Mouse (Mus musculus) erythroblast, embryonic 14.5 days (primary cell): Measurements from ENCODE around the gene Shmt1.

Experiments used
- GATA1 ChIP-seq: IDR thresholded peaks from 2 replicates; pipeline ENCODE4 v1.6.1; 2012; ENCODE audit warnings: low read length, inconsistent platforms, mixed read lengths
- TAL1 ChIP-seq: IDR thresholded peaks from 3 replicates; pipeline ENCODE4 v1.6.1; 2012; ENCODE audit warnings: low read length, inconsistent platforms, mixed read lengths

- TF ChIP-seq TAL1 (no peak), GATA1 (no peak)
Measured at GRCm38 (mm10) chr11:60775578-60775977, 35.9 kb downstream of the Shmt1 start.
